Mouse (Mus musculus) bone marrow macrophage, adult 2 months (primary cell): ENCODE measurements at regions not wholly inside any gene's neighbourhood (a gene's known extent, or its start where the extent isn't known, plus 50 kb on each side); places are given as distances from the start of the nearest gene placed in this dataset.

Experiments
- H3K27ac ChIP-seq: 2 replicates; pipeline ENCODE4 v1.5.1; 2012; ENCODE audit warnings: low read depth, low read length; ENCODE audit not compliant: insufficient read depth
- H3K4me1 ChIP-seq: 2 replicates; pipeline ENCODE4 v1.6.1; 2012; ENCODE audit warnings: low read length; ENCODE audit not compliant: control insufficient read depth, insufficient read depth
- H3K4me3 ChIP-seq: 2 replicates; pipeline ENCODE4 v1.5.1; 2012; ENCODE audit warnings: mild to moderate bottlenecking, low read length, moderate library complexity; ENCODE audit not compliant: insufficient read depth
- CTCF ChIP-seq: IDR thresholded peaks from 2 replicates; pipeline ENCODE4 v1.5.1; 2012; ENCODE audit warnings: low read depth, mild to moderate bottlenecking, low read length, moderate library complexity
- POLR2A ChIP-seq: IDR thresholded peaks from 2 replicates; pipeline ENCODE4 v1.6.1; 2012; ENCODE audit warnings: mild to moderate bottlenecking, low read depth, low read length, borderline replicate concordance

- Histone ChIP-seq H3K4me3 (no peak overlapping the region), H3K4me1 (peaks cover 10% of the 10 kb centered on the region), H3K27ac (no peak overlapping the region)
- TF ChIP-seq POLR2A (no peak), CTCF (no peak)
These were observed 229.2 kb upstream of the Dcn start for GRCm38 (mm10) chr10:97250167-97250566.

- TF ChIP-seq POLR2A: no peak
- TF ChIP-seq CTCF: no peak
- H3K4me1 ChIP-seq: no peaks in the 10 kb centered on the region
- no peak overlapping the region for H3K27ac ChIP-seq
- no peak overlapping the region for H3K4me3 ChIP-seq
These were observed 213.4 kb upstream of the Dcn start for GRCm38 (mm10) chr10:97265959-97266517.

- Histone ChIP-seq H3K4me3 (no peak overlapping the region), H3K27ac (peak overlapping the region; percentile 81), H3K4me1 (peaks cover 16% of the 10 kb centered on the region)
- no peak for TF ChIP-seq POLR2A
- no peak for TF ChIP-seq CTCF
These were observed 197.0 kb upstream of the Dcn start for GRCm38 (mm10) chr10:97282416-97282815.

- H3K4me3 ChIP-seq: peak overlapping the region; percentile 27
- peaks cover 16% of the 10 kb centered on the region for H3K4me1 ChIP-seq
- peak overlapping the region; percentile 81 for H3K27ac ChIP-seq
- TF ChIP-seq CTCF (no peak), POLR2A (no peak)
These were observed 196.4 kb upstream of the Dcn start for GRCm38 (mm10) chr10:97282841-97283496.

- Histone ChIP-seq H3K4me1 (no peaks in the 10 kb centered on the region), H3K4me3 (no peak overlapping the region), H3K27ac (no peak overlapping the region)
- TF ChIP-seq POLR2A: no peak
These were observed 174.5 kb upstream of the Dcn start for GRCm38 (mm10) chr10:97304791-97305355.

- no peak overlapping the region for H3K27ac ChIP-seq
- TF ChIP-seq CTCF (no peak), POLR2A (no peak)
These were observed 169.8 kb upstream of the Dcn start for GRCm38 (mm10) chr10:97309580-97309979.

GRCm38 (mm10) chr10:97312509-97312908, 166.9 kb upstream of the Dcn start:
- Histone ChIP-seq H3K4me1 (peaks cover 9% of the 10 kb centered on the region), H3K27ac (peak overlapping the region; percentile 78), H3K4me3 (peak overlapping the region; percentile 42)
- TF ChIP-seq CTCF (no peak), POLR2A (no peak)

More at GRCm38 (mm10) chr10:97309580-97309979, 169.8 kb upstream of the Dcn start:
- Histone ChIP-seq H3K4me3 (no peak overlapping the region), H3K4me1 (peaks cover 9% of the 10 kb centered on the region)

GRCm38 (mm10) chr10:97312978-97313377, 166.4 kb upstream of the Dcn start:
- peak overlapping the region; percentile 64 for H3K4me3 ChIP-seq
- TF ChIP-seq POLR2A (no peak), CTCF (peak; percentile 86)
- peak overlapping the region; percentile 93 for H3K27ac ChIP-seq
- peaks cover 9% of the 10 kb centered on the region for H3K4me1 ChIP-seq

- H3K4me3 ChIP-seq: peak overlapping the region; percentile 64
- H3K4me1 ChIP-seq: peaks cover 9% of the 10 kb centered on the region
- TF ChIP-seq POLR2A: no peak
- TF ChIP-seq CTCF: no peak
- H3K27ac ChIP-seq: peak overlapping the region; percentile 93
These were observed 166.0 kb upstream of the Dcn start for GRCm38 (mm10) chr10:97313407-97313901.

GRCm38 (mm10) chr10:97332639-97333038, 146.8 kb upstream of the Dcn start:
- Histone ChIP-seq H3K4me3 (no peak overlapping the region), H3K27ac (no peak overlapping the region), H3K4me1 (peaks cover 17% of the 10 kb centered on the region)
- TF ChIP-seq POLR2A: no peak
- no peak for TF ChIP-seq CTCF

- TF ChIP-seq CTCF (no peak), POLR2A (no peak)
- H3K4me1 ChIP-seq: peaks cover 17% of the 10 kb centered on the region
- H3K4me3 ChIP-seq: no peak overlapping the region
- no peak overlapping the region for H3K27ac ChIP-seq
These were observed 145.4 kb upstream of the Dcn start for GRCm38 (mm10) chr10:97334044-97334443.
